Mouse (Mus musculus): Measurements from ENCODE around the gene Olfr1411.

- TF ChIP-seq MAFK (IDR thresholded peaks at IDR 0.05; ENCODE audit: insufficient read depth, low read depth, low read length) (no peak), ZC3H11A (IDR thresholded peaks at IDR 0.05; ENCODE audit: borderline replicate concordance, low read depth, low read length) (no peak)
Measured at GRCm38 (mm10) chr1:92633726-92634125, 39.5 kb downstream of the Olfr1411 start.

Measured in ES-E14 (cell line).